Mouse (Mus musculus) thymus, adult 18-20 months (tissue): ENCODE data around the gene Lyrm4.

Source experiments
- DNase-seq, 2 experiments: peaks; one replicate each; pipeline ENCODE4 v3.0.0; 2022; ENCODE audit warnings: mixed read lengths in 2 of 2

The Lyrm4 gene

GRCm38 (mm10) chr13:36096684-36097383, 20.5 kb downstream of the Lyrm4 start:
- no peak for DNase-seq

- DNase-seq = no peak
Measured at GRCm38 (mm10) chr13:36088168-36088567, 29.2 kb downstream of the Lyrm4 start.

- DNase-seq = no peak
Measured at GRCm38 (mm10) chr13:36087427-36087826, 29.9 kb downstream of the Lyrm4 start.

- no peak for DNase-seq
Measured at GRCm38 (mm10) chr13:36086608-36087391, 30.5 kb downstream of the Lyrm4 start.

GRCm38 (mm10) chr13:36085971-36086370, 31.4 kb downstream of the Lyrm4 start:
- DNase-seq = no peak

- DNase-seq = no peak
Measured at GRCm38 (mm10) chr13:36084701-36085100, 32.6 kb downstream of the Lyrm4 start.

GRCm38 (mm10) chr13:36081591-36081990, 35.7 kb downstream of the Lyrm4 start:
- DNase-seq = no peak

GRCm38 (mm10) chr13:36074484-36074883, 42.8 kb downstream of the Lyrm4 start:
- DNase-seq = no peak

GRCm38 (mm10) chr13:36066676-36067075, 50.6 kb downstream of the Lyrm4 start:
- no peak for DNase-seq

GRCm38 (mm10) chr13:36057489-36057888, 59.8 kb downstream of the Lyrm4 start:
- DNase-seq = no peak

GRCm38 (mm10) chr13:36056925-36057324, 60.4 kb downstream of the Lyrm4 start:
- DNase-seq = no peak

GRCm38 (mm10) chr13:36056509-36056908, 60.8 kb downstream of the Lyrm4 start:
- no peak for DNase-seq

GRCm38 (mm10) chr13:36035528-36035927, 81.8 kb downstream of the Lyrm4 start:
- no peak for DNase-seq

GRCm38 (mm10) chr13:36031959-36032358, 85.4 kb downstream of the Lyrm4 start:
- no peak for DNase-seq

GRCm38 (mm10) chr13:36019309-36020274, 97.7 kb downstream of the Lyrm4 start:
- no peak for DNase-seq

- no peak for DNase-seq
Measured at GRCm38 (mm10) chr13:36018017-36018416, 99.3 kb downstream of the Lyrm4 start.

- no peak for DNase-seq
Measured at GRCm38 (mm10) chr13:36015636-36016035, 101.7 kb downstream of the Lyrm4 start.

GRCm38 (mm10) chr13:36009981-36010380, 107.3 kb downstream of the Lyrm4 start:
- DNase-seq = no peak

GRCm38 (mm10) chr13:36000798-36001197, 116.5 kb downstream of the Lyrm4 start:
- no peak for DNase-seq

GRCm38 (mm10) chr13:35997606-35998005, 119.7 kb downstream of the Lyrm4 start:
- DNase-seq = no peak

- DNase-seq = no peak
Measured at GRCm38 (mm10) chr13:35995696-35996426, 121.5 kb downstream of the Lyrm4 start.

- no peak for DNase-seq
Measured at GRCm38 (mm10) chr13:35995231-35995630, 122.1 kb downstream of the Lyrm4 start.
